Mouse (Mus musculus): Measurements from ENCODE around the gene Il18r1. TPM values are rescaled to one million over a fixed set of nuclear protein-coding genes. Genes with fewer than 3 reads are reported as not detected.

The Il18r1 gene
- polyA plus RNA-seq, 1 experiment from 2014 or later, result 0.04 TPM

DNA sequence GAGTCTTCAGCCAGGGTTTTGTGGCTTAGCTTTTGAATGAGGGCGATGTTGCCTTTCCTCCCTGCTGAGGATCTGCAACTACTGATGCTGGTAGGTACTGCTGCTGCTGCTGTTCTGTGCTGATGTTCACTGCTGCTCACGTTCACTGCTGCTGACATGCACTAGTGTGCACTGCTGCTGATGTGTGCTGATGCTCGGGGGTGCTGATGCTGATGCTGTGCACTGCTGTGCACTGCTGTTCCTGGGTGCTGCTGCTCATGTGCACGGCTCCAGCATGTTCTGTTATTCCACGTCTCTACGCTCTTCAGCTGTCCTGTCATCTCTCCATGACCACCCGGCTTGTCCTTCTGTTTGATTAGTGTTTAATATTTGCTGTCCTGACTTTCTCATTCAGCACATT, 57.6 kb downstream of the Il18r1 start:
- Histone ChIP-seq H3K36me3 (ENCODE audit: inconsistent target) (no peaks in the 10 kb centered on the region), H3K27ac (no peak overlapping the region), H3K79me2 (ENCODE audit: inconsistent target) (no peaks in the 10 kb centered on the region), H3K4me3 (ENCODE audit: inconsistent target) (no peak overlapping the region)
- WGBS (ENCODE audit: missing documents), result 94% methylated on average over 7 of the region's 7 CpGs

DNA sequence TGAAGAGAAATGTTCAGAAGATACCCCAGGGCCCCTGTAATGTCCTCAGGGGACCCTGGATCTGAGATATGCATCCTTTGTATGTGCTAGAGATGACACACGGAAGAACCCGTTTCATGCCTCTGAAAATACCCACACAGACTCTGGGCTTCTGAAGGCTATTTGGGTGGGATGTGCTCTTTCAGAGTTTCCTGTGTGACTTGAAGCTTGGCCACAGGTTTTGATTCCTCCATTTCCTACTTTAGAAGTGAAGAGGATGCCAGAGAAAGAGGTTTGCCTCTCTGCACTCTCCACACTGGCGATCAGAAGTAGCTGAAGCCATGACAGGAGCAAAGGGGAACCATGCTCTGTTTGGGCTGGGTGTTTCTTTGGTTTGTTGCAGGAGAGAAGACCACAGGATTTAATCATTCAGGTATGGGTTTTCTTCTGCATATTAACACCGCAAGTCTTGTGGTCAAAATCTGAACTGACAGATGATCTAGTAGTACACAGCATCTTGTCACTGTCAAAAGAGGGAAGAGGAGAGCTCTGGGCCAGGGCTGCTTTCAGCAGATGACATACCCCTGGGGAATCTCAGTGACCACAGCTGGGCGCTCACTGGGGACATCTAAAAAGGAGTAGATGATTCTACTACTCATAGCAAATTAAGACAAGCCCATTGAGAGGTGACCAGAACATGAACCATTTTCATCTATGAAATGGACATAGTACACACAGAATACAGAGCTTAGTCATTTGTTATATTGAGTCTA, 58.8 kb downstream of the Il18r1 start:
- Histone ChIP-seq H3K27ac (no peak overlapping the region), H3K4me3 (ENCODE audit: inconsistent target) (no peak overlapping the region), H3K79me2 (ENCODE audit: inconsistent target) (no peaks in the 10 kb centered on the region), H3K36me3 (ENCODE audit: inconsistent target) (no peaks in the 10 kb centered on the region)
- 77% methylated on average over 5 of the region's 5 CpGs for WGBS (ENCODE audit: missing documents)

DNA sequence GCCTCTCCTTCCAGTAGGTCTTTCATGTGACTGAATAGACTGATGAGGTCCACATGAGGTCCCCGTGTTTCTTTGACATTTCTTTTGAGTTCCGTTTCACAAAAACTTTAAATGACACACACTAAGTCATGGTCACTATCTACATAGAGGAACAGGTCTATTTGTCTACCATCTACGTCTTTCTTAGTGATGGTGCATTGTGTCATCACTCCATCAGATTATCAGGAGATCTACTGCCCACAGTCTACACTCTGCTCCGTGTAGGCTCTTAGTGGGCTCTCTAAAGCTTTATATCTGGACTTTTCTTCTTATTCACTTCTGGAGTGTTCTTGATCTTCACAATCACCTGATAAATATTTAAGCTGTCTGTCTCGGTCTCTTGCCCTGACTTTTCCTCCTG, 63.9 kb downstream of the Il18r1 start:
- Histone ChIP-seq H3K4me3 (ENCODE audit: inconsistent target) (no peak overlapping the region), H3K79me2 (ENCODE audit: inconsistent target) (no peaks in the 10 kb centered on the region), H3K36me3 (ENCODE audit: inconsistent target) (no peaks in the 10 kb centered on the region), H3K27ac (no peak overlapping the region)
- 91% methylated on average over 5 of the region's 5 CpGs for WGBS (ENCODE audit: missing documents)

DNA sequence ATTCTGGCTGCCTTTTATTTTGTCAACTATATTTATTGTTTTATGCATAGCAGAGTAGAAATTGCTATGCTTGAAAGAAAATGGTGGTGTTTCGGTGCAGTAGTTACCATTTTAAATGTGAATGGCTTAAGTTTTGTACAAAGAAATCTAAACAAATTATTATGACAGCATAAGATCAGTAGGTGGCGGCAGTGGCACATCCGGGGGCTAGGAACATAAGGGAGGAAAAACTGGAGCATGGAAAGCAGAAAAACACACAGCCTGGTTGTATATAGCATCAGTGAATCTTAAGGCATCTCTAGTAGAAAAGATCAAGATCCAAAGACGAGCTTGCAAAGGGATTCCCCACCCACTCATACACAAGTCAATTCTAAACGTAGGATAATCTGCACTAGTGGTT, 72.2 kb downstream of the Il18r1 start:
- H3K36me3 ChIP-seq (ENCODE audit: inconsistent target), result no peaks in the 10 kb centered on the region
- H3K27ac ChIP-seq, result no peak overlapping the region
- WGBS (ENCODE audit: missing documents), result 86% methylated on average over 5 of the region's 5 CpGs
- no peak overlapping the region for H3K4me3 ChIP-seq (ENCODE audit: inconsistent target)
- no peaks in the 10 kb centered on the region for H3K79me2 ChIP-seq (ENCODE audit: inconsistent target)

DNA sequence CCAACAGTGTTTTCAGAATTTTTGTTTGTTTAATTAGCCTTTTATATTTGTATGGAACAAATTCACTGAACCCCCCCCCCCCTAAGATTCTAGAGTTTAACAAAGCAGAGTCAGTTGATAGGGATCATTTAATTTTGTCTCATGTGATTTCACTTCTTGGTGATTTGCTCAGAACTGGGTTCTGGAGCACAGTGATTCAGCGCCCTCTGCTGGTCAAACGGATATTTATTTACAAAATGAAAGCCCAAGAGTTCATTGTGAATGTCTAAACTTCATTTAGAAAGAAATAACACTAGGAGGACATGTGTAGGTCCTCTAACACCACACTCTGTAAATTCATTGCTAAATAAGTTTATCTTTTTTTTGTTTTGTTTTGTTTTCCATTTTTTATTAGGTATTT, 79.3 kb downstream of the Il18r1 start:
- no peaks in the 10 kb centered on the region for H3K79me2 ChIP-seq (ENCODE audit: inconsistent target)
- WGBS (ENCODE audit: missing documents), result 0% methylated on average over 2 of the region's 2 CpGs
- H3K4me3 ChIP-seq (ENCODE audit: inconsistent target), result no peak overlapping the region
- H3K36me3 ChIP-seq (ENCODE audit: inconsistent target), result no peaks in the 10 kb centered on the region
- no peak overlapping the region for H3K27ac ChIP-seq

DNA sequence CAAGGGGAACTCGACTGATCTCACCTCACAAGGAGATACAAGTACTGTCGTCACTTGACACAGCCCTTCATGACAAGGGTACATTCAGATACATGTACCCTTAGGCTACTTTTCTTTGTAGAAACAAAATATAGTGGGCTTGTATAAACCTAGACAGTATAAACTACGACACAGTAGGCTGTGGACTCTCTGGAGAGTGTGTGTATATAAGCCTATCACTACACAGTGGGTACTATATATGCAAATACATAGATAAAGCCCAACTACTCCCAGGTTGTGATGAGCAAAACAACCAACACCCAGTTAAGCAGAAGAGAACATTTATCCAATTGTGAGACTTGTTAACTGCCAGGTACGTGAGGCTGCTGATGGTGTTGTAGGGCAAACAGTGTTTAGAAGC, 81.3 kb downstream of the Il18r1 start:
- Histone ChIP-seq H3K79me2 (ENCODE audit: inconsistent target) (no peaks in the 10 kb centered on the region), H3K27ac (no peak overlapping the region), H3K36me3 (ENCODE audit: inconsistent target) (no peaks in the 10 kb centered on the region), H3K4me3 (ENCODE audit: inconsistent target) (no peak overlapping the region)
- WGBS (ENCODE audit: missing documents), result 88% methylated on average over 4 of the region's 4 CpGs

DNA sequence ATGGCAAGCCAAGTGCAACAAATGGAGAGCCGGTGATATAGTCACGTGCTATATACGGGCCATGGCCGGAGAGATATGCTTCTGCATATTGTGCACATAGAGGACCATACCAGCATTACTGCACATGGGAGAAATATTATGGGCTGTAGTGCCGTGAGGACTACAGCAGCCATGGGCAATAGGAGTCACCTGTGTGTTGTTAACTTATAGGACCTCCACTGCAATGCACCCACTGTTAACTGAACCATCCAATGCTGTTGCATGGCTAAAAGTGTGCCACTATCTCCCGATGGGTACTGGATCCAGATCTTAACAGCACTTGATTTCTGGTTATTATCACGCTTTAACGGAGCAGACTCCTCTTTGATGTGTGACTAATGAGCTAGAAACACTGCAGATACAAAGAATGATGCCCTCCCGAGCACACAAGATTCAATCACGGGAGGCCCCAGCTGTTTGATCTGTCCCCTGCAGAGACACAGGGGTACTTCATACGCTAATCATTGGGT, 81.8 kb downstream of the Il18r1 start:
- Histone ChIP-seq H3K4me3 (ENCODE audit: inconsistent target) (no peak overlapping the region), H3K79me2 (ENCODE audit: inconsistent target) (no peaks in the 10 kb centered on the region), H3K36me3 (ENCODE audit: inconsistent target) (no peaks in the 10 kb centered on the region), H3K27ac (no peak overlapping the region)
- 91% methylated on average over 11 of the region's 11 CpGs for WGBS (ENCODE audit: missing documents)

DNA sequence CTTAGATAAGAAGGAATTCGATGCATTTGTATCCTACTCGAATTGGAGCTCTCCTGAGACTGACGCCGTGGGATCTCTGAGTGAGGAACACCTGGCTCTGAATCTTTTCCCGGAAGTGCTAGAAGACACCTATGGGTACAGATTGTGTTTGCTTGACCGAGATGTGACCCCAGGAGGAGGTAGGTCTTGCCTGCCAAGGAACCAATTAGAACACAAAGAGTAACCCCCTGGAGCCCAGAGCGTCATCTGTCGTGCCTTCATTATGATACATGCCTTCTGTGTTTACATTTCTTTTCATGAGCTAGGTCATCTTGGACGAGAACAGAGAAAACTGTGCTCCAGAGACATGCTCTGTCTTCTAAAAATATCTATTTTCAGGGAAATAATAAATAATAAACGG, 82.4 kb downstream of the Il18r1 start:
- 93% methylated on average over 10 of the region's 10 CpGs for WGBS (ENCODE audit: missing documents)

More for the DNA sequence above, 82.4 kb downstream of the Il18r1 start:
- no peak overlapping the region for H3K27ac ChIP-seq
- no peak overlapping the region for H3K4me3 ChIP-seq (ENCODE audit: inconsistent target)
- H3K79me2 ChIP-seq (ENCODE audit: inconsistent target), result no peaks in the 10 kb centered on the region
- H3K36me3 ChIP-seq (ENCODE audit: inconsistent target), result no peaks in the 10 kb centered on the region

Other genes with a start within 250 kb of the Il18r1 start
- 0.05 to 0.27 TPM (median 0.13 TPM) in 3 replicates for gene Il1r1, start 240.5 kb upstream of the Il18r1 start, polyA plus RNA-seq (2018)
- 2.2 to 2.9 TPM (median 2.9 TPM) in 3 replicates for gene Il1rl2, start 140.9 kb upstream of the Il18r1 start, polyA plus RNA-seq (2018)
- gene Il1rl1, start 36.0 kb upstream of the Il18r1 start, polyA plus RNA-seq (2018), result 0.26 to 0.40 TPM (median 0.39 TPM) in 3 replicates
- 0.28 to 1.1 TPM (median 0.87 TPM) in 3 replicates for gene Il18rap, start 49.8 kb downstream of the Il18r1 start, polyA plus RNA-seq (2018)
- gene Slc9a4, start 114.5 kb downstream of the Il18r1 start, polyA plus RNA-seq (2018), result 0.04 to 0.11 TPM (median 0.06 TPM) in 3 replicates
- gene Slc9a2, start 215.0 kb downstream of the Il18r1 start, polyA plus RNA-seq (2018), result not detected in 3 replicates

Measured in macrophage (primary cell).